Mouse (Mus musculus): Measurements from ENCODE around the gene Eif3b. TPM values are rescaled to one million over a fixed set of nuclear protein-coding genes. Genes with fewer than 3 reads are reported as not detected.
A peak's percentile ranks its signal among the peaks of the same experiment; 100 is the strongest.

Eif3b gene
- polyA plus RNA-seq, 1 experiment = 331 TPM

DNA sequence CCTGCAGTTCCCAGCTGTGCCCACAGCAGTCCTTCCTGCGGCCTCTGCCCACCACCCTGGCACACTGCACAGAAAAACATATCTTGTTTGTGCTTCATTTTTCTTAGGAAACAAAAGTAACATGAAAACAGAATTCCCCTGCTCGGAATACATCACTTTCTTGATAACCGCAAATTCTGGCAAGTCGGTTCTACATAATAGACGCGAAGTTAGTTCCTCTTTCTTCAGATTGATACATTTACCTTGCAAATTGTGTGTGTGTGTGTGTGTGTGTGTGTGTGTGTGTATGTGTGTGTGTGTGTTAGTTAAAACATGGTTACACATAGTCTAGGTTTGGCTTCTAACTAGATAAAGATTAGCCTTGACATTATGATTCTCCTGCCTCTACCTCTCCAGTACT is 36.4 kb upstream of the Eif3b start:
- TF ChIP-seq CTCF (IDR thresholded peaks at IDR 0.05; ENCODE audit: control insufficient read depth, insufficient read depth, insufficient read length) = no peak
- TF ChIP-seq MYOG (IDR thresholded peaks at IDR 0.05; ENCODE audit: control insufficient read depth, extremely low read depth, insufficient read length) = no peak
- no peak for TF ChIP-seq MYOD1 (IDR thresholded peaks at IDR 0.05; ENCODE audit: control insufficient read depth, insufficient read length, low read depth)
- TF ChIP-seq CEBPB (IDR thresholded peaks at IDR 0.05; ENCODE audit: low read depth) = no peak
- no peak for TF ChIP-seq FOSL1 (IDR thresholded peaks at IDR 0.05; ENCODE audit: insufficient read depth, low read length, poor library complexity, severe bottlenecking)
- TF ChIP-seq USF1 (IDR thresholded peaks at IDR 0.05; ENCODE audit: low read depth) = no peak
- TF ChIP-seq MAX (IDR thresholded peaks at IDR 0.05) = no peak
- Histone ChIP-seq H3K79me2 (ENCODE audit: control insufficient read depth, insufficient read depth) (peaks cover 99% of the 10 kb centered on the region), H3K79me3 (ENCODE audit: low read depth) (peaks cover 73% of the 10 kb centered on the region), H3K27me3 (ENCODE audit: control insufficient read depth, insufficient read depth, insufficient read length) (no peaks in the 10 kb centered on the region), H3K4me3 (ENCODE audit: insufficient read depth, poor library complexity, severe bottlenecking) (no peak overlapping the region), H3ac (ENCODE audit: control insufficient read depth, insufficient read length, low read depth) (no peak overlapping the region), H3K36me3 (ENCODE audit: control insufficient read depth, insufficient read depth) (peaks cover 7% of the 10 kb centered on the region)

GRCm38 (mm10) chr5:140383559-140383958 is 35.6 kb upstream of the Eif3b start:
- no peak overlapping the region for H3K4me3 ChIP-seq (ENCODE audit: insufficient read depth, poor library complexity, severe bottlenecking)
- H3K36me3 ChIP-seq (ENCODE audit: control insufficient read depth, insufficient read depth) = peaks cover 7% of the 10 kb centered on the region
- H3K79me2 ChIP-seq (ENCODE audit: control insufficient read depth, insufficient read depth) = peaks cover 99% of the 10 kb centered on the region
- H3K27me3 ChIP-seq (ENCODE audit: control insufficient read depth, insufficient read depth, insufficient read length) = no peaks in the 10 kb centered on the region
- H3K79me3 ChIP-seq (ENCODE audit: low read depth) = peaks cover 73% of the 10 kb centered on the region
- H3ac ChIP-seq (ENCODE audit: control insufficient read depth, insufficient read length, low read depth) = peak overlapping the region; percentile 25
- no peak for TF ChIP-seq CTCF (IDR thresholded peaks at IDR 0.05; ENCODE audit: control insufficient read depth, insufficient read depth, insufficient read length)
- no peak for TF ChIP-seq FOSL1 (IDR thresholded peaks at IDR 0.05; ENCODE audit: insufficient read depth, low read length, poor library complexity, severe bottlenecking)
- TF ChIP-seq USF1 (IDR thresholded peaks at IDR 0.05; ENCODE audit: low read depth) = no peak
- no peak for TF ChIP-seq MYOG (IDR thresholded peaks at IDR 0.05; ENCODE audit: control insufficient read depth, extremely low read depth, insufficient read length)
- TF ChIP-seq CEBPB (IDR thresholded peaks at IDR 0.05; ENCODE audit: low read depth) = no peak
- TF ChIP-seq MYOD1 (IDR thresholded peaks at IDR 0.05; ENCODE audit: control insufficient read depth, insufficient read length, low read depth) = no peak
- TF ChIP-seq MAX (IDR thresholded peaks at IDR 0.05) = no peak

GRCm38 (mm10) chr5:140384462-140384861 is 34.7 kb upstream of the Eif3b start:
- Histone ChIP-seq H3K36me3 (ENCODE audit: control insufficient read depth, insufficient read depth) (peaks cover 7% of the 10 kb centered on the region), H3K79me3 (ENCODE audit: low read depth) (peaks cover 72% of the 10 kb centered on the region), H3K27me3 (ENCODE audit: control insufficient read depth, insufficient read depth, insufficient read length) (no peaks in the 10 kb centered on the region), H3ac (ENCODE audit: control insufficient read depth, insufficient read length, low read depth) (no peak overlapping the region), H3K79me2 (ENCODE audit: control insufficient read depth, insufficient read depth) (peaks cover 93% of the 10 kb centered on the region), H3K4me3 (ENCODE audit: insufficient read depth, poor library complexity, severe bottlenecking) (no peak overlapping the region)
- TF ChIP-seq CTCF (IDR thresholded peaks at IDR 0.05; ENCODE audit: control insufficient read depth, insufficient read depth, insufficient read length) (no peak), CEBPB (IDR thresholded peaks at IDR 0.05; ENCODE audit: low read depth) (no peak), MAX (IDR thresholded peaks at IDR 0.05) (no peak), FOSL1 (IDR thresholded peaks at IDR 0.05; ENCODE audit: insufficient read depth, low read length, poor library complexity, severe bottlenecking) (no peak), MYOD1 (IDR thresholded peaks at IDR 0.05; ENCODE audit: control insufficient read depth, insufficient read length, low read depth) (no peak), USF1 (IDR thresholded peaks at IDR 0.05; ENCODE audit: low read depth) (no peak), MYOG (IDR thresholded peaks at IDR 0.05; ENCODE audit: control insufficient read depth, extremely low read depth, insufficient read length) (no peak)

- H3K36me3 ChIP-seq (ENCODE audit: control insufficient read depth, insufficient read depth) = peaks cover 4% of the 10 kb centered on the region
- no peak for TF ChIP-seq FOSL1 (IDR thresholded peaks at IDR 0.05; ENCODE audit: insufficient read depth, low read length, poor library complexity, severe bottlenecking)
- no peak for TF ChIP-seq USF1 (IDR thresholded peaks at IDR 0.05; ENCODE audit: low read depth)
- TF ChIP-seq MAX (IDR thresholded peaks at IDR 0.05) = no peak
- no peak for TF ChIP-seq MYOG (IDR thresholded peaks at IDR 0.05; ENCODE audit: control insufficient read depth, extremely low read depth, insufficient read length)
- peaks cover 65% of the 10 kb centered on the region for H3K79me2 ChIP-seq (ENCODE audit: control insufficient read depth, insufficient read depth)
- H3K27me3 ChIP-seq (ENCODE audit: control insufficient read depth, insufficient read depth, insufficient read length) = peaks cover 3% of the 10 kb centered on the region
- peaks cover 46% of the 10 kb centered on the region for H3K79me3 ChIP-seq (ENCODE audit: low read depth)
- no peak overlapping the region for H3K4me3 ChIP-seq (ENCODE audit: insufficient read depth, poor library complexity, severe bottlenecking)
- H3ac ChIP-seq (ENCODE audit: control insufficient read depth, insufficient read length, low read depth) = no peak overlapping the region
These were observed 31.9 kb upstream of the Eif3b start for GRCm38 (mm10) chr5:140387236-140387635.

- peaks cover 58% of the 10 kb centered on the region for H3K79me2 ChIP-seq (ENCODE audit: control insufficient read depth, insufficient read depth)
- no peak overlapping the region for H3ac ChIP-seq (ENCODE audit: control insufficient read depth, insufficient read length, low read depth)
- H3K79me3 ChIP-seq (ENCODE audit: low read depth) = peaks cover 39% of the 10 kb centered on the region
- peaks cover 4% of the 10 kb centered on the region for H3K36me3 ChIP-seq (ENCODE audit: control insufficient read depth, insufficient read depth)
- no peak for TF ChIP-seq FOSL1 (IDR thresholded peaks at IDR 0.05; ENCODE audit: insufficient read depth, low read length, poor library complexity, severe bottlenecking)
- TF ChIP-seq CTCF (IDR thresholded peaks at IDR 0.05; ENCODE audit: control insufficient read depth, insufficient read depth, insufficient read length) = no peak
- no peak for TF ChIP-seq MAX (IDR thresholded peaks at IDR 0.05)
- no peak for TF ChIP-seq CEBPB (IDR thresholded peaks at IDR 0.05; ENCODE audit: low read depth)
- no peak for TF ChIP-seq MYOD1 (IDR thresholded peaks at IDR 0.05; ENCODE audit: control insufficient read depth, insufficient read length, low read depth)
- no peak for TF ChIP-seq USF1 (IDR thresholded peaks at IDR 0.05; ENCODE audit: low read depth)
- no peak for TF ChIP-seq MYOG (IDR thresholded peaks at IDR 0.05; ENCODE audit: control insufficient read depth, extremely low read depth, insufficient read length)
- H3K4me3 ChIP-seq (ENCODE audit: insufficient read depth, poor library complexity, severe bottlenecking) = peak overlapping the region; percentile 47
- peaks cover 3% of the 10 kb centered on the region for H3K27me3 ChIP-seq (ENCODE audit: control insufficient read depth, insufficient read depth, insufficient read length)
These were observed 31.2 kb upstream of the Eif3b start for GRCm38 (mm10) chr5:140387816-140388510.
